Mouse (Mus musculus) erythroblast, adult 5-6 weeks (primary cell): Measurements from ENCODE around the gene Tmem79. TPM values are rescaled to one million over a fixed set of nuclear protein-coding genes. Genes with fewer than 3 reads are reported as not detected.
"Not testable (repeated sequence)": the region's sequence is repeated elsewhere in the genome, so short reads cannot be mapped to it uniquely, and the experiment has no call there.

Source experiments
- ATAC-seq: replicated peaks from 2 replicates; pipeline ENCODE4 v1.8.0; 2016; ENCODE audit warnings: moderate number of reproducible peaks, mild to moderate bottlenecking, moderate TSS enrichment, inconsistent platforms; ENCODE audit not compliant: poor library complexity, low FRiP score, severe bottlenecking
- total RNA-seq, 2 experiments: library from RNA; stranded (forward) in 1 of 2; stranded (reverse) in 1 of 2; fragments of 150-400 nt in 1 of 2; fragments of 200-764, 138-1000 nt in 1 of 2; gene quantifications; 2 replicates each; pipeline versions ENCODE4 v1.2.3 to v1.2.4; 2015 to 2017; ENCODE audit warnings: low replicate concordance in 2 of 2

The Tmem79 gene
- total RNA-seq, 2 experiments from 2014 or later, result 0.09 TPM; not detected in 1

DNA sequence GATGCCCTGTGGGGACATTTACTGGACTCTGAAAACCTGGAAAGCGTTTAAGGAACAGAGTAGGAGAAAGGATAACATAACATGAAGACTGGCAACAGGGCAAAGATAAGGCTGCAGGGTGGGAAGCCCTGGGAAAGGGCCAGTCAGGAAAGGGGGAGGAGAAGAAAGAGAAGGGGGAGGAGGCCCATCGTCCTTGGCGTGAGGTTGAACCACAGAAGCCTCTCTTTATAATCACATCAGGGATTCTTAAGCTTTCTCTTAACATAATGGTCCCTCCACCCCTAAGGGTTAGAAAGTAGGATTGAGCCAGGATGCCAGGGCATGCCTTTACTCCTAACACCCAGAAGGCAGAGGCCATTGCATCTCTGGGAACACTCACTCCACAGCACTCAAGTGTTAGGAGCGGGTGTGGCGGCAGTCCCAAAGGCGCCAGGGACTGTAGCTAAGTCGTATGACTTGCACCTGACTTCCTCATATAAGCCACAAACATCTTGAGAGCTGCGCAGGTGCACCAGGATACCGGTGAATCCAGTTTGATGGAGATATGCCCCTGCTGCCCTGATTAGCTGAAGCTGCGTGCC is 47.7 kb downstream of the Tmem79 start:
- not testable (repeated sequence) for ATAC-seq

DNA sequence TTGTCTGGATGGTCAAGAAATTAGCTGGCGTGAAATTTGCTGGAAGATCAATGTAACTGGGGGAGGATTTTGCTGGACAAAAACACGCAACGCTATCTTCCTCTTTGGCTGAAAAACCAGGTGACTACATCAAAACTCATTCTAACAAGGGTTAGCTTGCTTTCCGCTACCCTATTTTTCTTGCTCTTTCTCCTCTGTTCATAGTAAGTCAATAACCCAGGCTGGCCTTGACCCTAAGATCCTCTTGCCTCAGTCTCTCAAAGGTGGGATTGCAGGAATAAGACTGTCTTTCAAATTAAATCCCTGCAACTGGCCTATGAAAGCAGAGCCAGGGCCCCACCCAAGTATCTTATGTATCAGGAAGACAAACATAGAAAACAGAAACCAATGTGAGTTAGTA is 48.8 kb downstream of the Tmem79 start, which contains the start of gene Gm38392:
TSS of gene Gm38392 (minus strand) at position 101 of the 400 bp plus-strand sequence.
- no peak for ATAC-seq

DNA sequence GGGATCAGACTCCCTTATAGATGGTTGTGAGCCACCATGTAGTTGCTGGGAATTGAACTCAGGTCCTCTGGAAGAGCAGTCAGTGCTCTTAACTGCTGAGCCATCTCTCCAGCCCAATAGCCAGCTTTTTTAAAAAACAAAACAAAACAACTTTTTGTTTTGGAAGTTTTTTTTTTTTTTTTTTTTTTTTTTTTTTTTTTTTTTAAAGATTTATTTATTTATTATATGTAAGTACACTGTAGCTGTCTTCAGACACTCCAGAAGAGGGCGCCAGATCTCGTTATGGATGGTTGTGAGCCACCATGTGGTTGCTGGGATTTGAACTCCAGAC is 50.4 kb downstream of the Tmem79 start:
- not testable (repeated sequence) for ATAC-seq

DNA sequence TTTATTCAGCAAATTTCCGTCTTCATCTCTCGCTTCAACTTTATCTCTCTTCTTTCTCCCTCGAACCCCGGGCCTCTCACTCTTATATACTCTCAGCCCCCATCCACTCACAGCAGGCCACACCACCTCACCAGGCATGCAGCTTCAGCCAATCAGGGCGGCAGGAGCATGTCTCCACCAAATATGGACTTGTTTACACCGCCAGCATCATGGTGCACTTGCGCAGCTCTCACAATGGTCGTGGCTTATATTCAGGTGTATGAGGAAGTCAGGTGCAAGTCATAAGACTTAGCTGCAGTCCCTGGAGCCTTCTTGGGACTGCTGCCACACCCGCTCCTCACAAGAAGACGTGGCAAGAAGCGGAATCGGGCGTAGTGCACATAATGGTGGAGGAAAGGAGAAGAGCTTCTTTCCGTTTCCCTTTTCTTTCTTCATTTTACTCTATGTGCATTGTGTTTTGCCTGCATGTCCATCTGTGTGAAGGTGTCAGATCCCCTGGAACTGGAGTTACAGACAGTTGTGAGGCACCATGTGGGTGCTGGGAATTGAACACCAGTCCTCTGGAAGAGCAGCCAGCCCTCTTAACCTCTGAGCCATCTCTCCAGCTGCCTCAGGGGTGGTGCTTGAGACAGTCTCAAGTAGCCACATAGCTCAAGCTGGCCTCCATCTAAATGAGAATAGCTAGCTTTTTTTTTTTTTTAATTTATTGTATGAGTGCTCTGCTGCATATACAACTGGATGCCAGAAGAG is 51.0 kb downstream of the Tmem79 start:
- not testable (repeated sequence) for ATAC-seq

DNA sequence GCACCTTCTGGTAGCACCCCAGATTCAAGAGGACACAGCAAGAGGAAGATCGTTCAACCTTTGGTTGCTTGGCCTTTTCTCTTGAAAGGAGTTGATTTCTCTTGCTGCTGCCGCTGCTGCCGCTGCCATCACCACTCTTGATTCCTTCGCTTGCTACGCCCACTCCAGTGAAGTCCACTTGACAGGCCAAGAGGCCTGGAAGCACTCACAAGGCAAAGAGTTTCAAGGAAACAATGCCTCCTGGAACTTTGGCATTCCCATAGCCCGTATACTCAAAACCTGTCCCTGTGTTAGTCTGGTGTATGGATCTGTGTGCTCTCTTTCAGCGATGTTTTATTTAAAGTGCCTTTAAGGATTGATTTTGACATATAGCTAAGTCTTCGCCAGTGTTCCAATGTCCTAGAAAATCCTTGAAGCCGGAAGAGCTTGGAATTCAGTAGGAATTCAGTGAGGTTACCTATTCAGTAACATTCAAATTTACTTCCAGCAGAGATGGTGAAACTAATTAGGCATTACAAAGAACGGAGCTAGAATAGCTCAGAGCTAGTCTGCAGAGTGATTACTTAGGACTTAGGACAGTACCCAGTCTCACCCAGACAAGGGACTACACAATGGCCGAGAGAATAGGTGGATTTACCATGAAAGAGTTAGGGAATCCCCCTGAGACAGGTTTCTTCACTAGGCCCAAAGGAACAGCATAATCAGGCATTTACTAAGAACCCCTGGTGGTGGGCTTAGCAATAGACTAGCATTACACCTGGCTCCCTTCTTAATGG is 54.6 kb downstream of the Tmem79 start:
- ATAC-seq, result not testable (repeated sequence)

DNA sequence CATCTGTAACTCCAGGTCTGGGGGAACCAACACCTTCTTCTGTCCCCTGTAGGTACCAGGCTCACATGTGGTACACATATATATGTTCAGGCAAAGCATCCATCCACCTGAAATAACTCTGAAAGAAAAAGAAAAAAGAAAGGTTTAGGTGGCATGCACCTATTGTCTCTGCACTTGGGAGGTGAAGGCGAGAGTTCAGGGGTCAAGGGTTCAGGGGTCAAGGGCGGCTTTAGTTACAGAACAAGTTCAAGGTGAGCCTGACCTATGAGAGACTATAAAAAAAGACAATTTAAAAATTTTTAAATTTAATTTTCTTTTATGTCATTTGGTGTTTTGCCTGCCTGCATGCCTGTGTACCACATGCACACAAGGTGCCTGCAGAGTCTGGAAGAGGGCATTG is 55.9 kb downstream of the Tmem79 start:
- ATAC-seq, result no peak

Other genes starting within 250 kb of the Tmem79 start
- gene Mef2d, start 193.8 kb downstream of the Tmem79 start, total RNA-seq (2015; ENCODE audit: low replicate concordance), result 38.2 and 38.7 TPM in 2 replicates
- 11.3 and 19.8 TPM in 2 replicates for gene Mef2d, start 193.8 kb downstream of the Tmem79 start, total RNA-seq (2017; ENCODE audit: low replicate concordance)
- not detected in 2 replicates for gene Rhbg, start 81.4 kb downstream of the Tmem79 start, total RNA-seq (2015; ENCODE audit: low replicate concordance)
- gene Rhbg, start 81.4 kb downstream of the Tmem79 start, total RNA-seq (2017; ENCODE audit: low replicate concordance), result not detected in 2 replicates
- not detected in 2 replicates for gene Gm38392, start 48.9 kb downstream of the Tmem79 start, total RNA-seq (2015; ENCODE audit: low replicate concordance)
- not detected in 2 replicates for gene Gm38392, start 48.9 kb downstream of the Tmem79 start, total RNA-seq (2017; ENCODE audit: low replicate concordance)
- gene Tsacc, start 39.1 kb downstream of the Tmem79 start, total RNA-seq (2015; ENCODE audit: low replicate concordance), result 5.0 TPM in 1 of 2 replicates, not detected in the other
- gene Tsacc, start 39.1 kb downstream of the Tmem79 start, total RNA-seq (2017; ENCODE audit: low replicate concordance), result not detected in 2 replicates
- 97.4 and 178 TPM in 2 replicates for gene Cct3, start 39.0 kb downstream of the Tmem79 start, total RNA-seq (2015; ENCODE audit: low replicate concordance)
- 48.6 and 66.1 TPM in 2 replicates for gene Cct3, start 39.0 kb downstream of the Tmem79 start, total RNA-seq (2017; ENCODE audit: low replicate concordance)
- gene Glmp, start 11.1 kb downstream of the Tmem79 start, total RNA-seq (2015; ENCODE audit: low replicate concordance), result 11.1 and 58.3 TPM in 2 replicates
- gene Glmp, start 11.1 kb downstream of the Tmem79 start, total RNA-seq (2017; ENCODE audit: low replicate concordance), result 5.9 and 13.1 TPM in 2 replicates
- gene Smg5, start 112 bp upstream of the Tmem79 start, total RNA-seq (2015; ENCODE audit: low replicate concordance), result 28.1 and 29.5 TPM in 2 replicates
- 45.1 and 58.0 TPM in 2 replicates for gene Smg5, start 112 bp upstream of the Tmem79 start, total RNA-seq (2017; ENCODE audit: low replicate concordance)
- gene Paqr6, start 28.4 kb upstream of the Tmem79 start, total RNA-seq (2015; ENCODE audit: low replicate concordance), result 3.1 TPM in 1 of 2 replicates, not detected in the other
- not detected in 2 replicates for gene Paqr6, start 28.4 kb upstream of the Tmem79 start, total RNA-seq (2017; ENCODE audit: low replicate concordance)
- not detected in 2 replicates for gene Bglap3, start 36.6 kb upstream of the Tmem79 start, total RNA-seq (2015; ENCODE audit: low replicate concordance)
- gene Bglap3, start 36.6 kb upstream of the Tmem79 start, total RNA-seq (2017; ENCODE audit: low replicate concordance), result not detected in 2 replicates
- gene Bglap2, start 42.6 kb upstream of the Tmem79 start, total RNA-seq (2015; ENCODE audit: low replicate concordance), result not detected in 2 replicates
- not detected in 2 replicates for gene Bglap2, start 42.6 kb upstream of the Tmem79 start, total RNA-seq (2017; ENCODE audit: low replicate concordance)
- gene Bglap, start 48.3 kb upstream of the Tmem79 start, total RNA-seq (2015; ENCODE audit: low replicate concordance), result not detected in 2 replicates
- gene Bglap, start 48.3 kb upstream of the Tmem79 start, total RNA-seq (2017; ENCODE audit: low replicate concordance), result not detected in 2 replicates
- 33.2 and 56.6 TPM in 2 replicates for gene Pmf1, start 74.2 kb upstream of the Tmem79 start, total RNA-seq (2015; ENCODE audit: low replicate concordance)
- 42.1 and 43.4 TPM in 2 replicates for gene Pmf1, start 74.2 kb upstream of the Tmem79 start, total RNA-seq (2017; ENCODE audit: low replicate concordance)
- gene Slc25a44, start 89.0 kb upstream of the Tmem79 start, total RNA-seq (2015; ENCODE audit: low replicate concordance), result 7.9 and 11.5 TPM in 2 replicates
- gene Slc25a44, start 89.0 kb upstream of the Tmem79 start, total RNA-seq (2017; ENCODE audit: low replicate concordance), result 13.7 and 20.2 TPM in 2 replicates
- 29.7 and 57.3 TPM in 2 replicates for gene Sema4a, start 125.0 kb upstream of the Tmem79 start, total RNA-seq (2015; ENCODE audit: low replicate concordance)
- 9.8 and 20.7 TPM in 2 replicates for gene Sema4a, start 125.0 kb upstream of the Tmem79 start, total RNA-seq (2017; ENCODE audit: low replicate concordance)
- gene Lmna, start 173.8 kb upstream of the Tmem79 start, total RNA-seq (2015; ENCODE audit: low replicate concordance), result 6.9 and 9.0 TPM in 2 replicates
- gene Lmna, start 173.8 kb upstream of the Tmem79 start, total RNA-seq (2017; ENCODE audit: low replicate concordance), result 45.6 and 52.7 TPM in 2 replicates
- 0.19 and 1.5 TPM in 2 replicates for gene Mex3a, start 196.2 kb upstream of the Tmem79 start, total RNA-seq (2015; ENCODE audit: low replicate concordance)
- 0.34 TPM in 1 of 2 replicates, not detected in the other for gene Mex3a, start 196.2 kb upstream of the Tmem79 start, total RNA-seq (2017; ENCODE audit: low replicate concordance)
- gene Rab25, start 212.2 kb upstream of the Tmem79 start, total RNA-seq (2015; ENCODE audit: low replicate concordance), result not detected in 2 replicates
- not detected in 2 replicates for gene Rab25, start 212.2 kb upstream of the Tmem79 start, total RNA-seq (2017; ENCODE audit: low replicate concordance)
- 4.2 and 8.6 TPM in 2 replicates for gene Lamtor2, start 216.9 kb upstream of the Tmem79 start, total RNA-seq (2015; ENCODE audit: low replicate concordance)
- gene Lamtor2, start 216.9 kb upstream of the Tmem79 start, total RNA-seq (2017; ENCODE audit: low replicate concordance), result 14.3 and 15.8 TPM in 2 replicates
- gene Ubqln4, start 217.6 kb upstream of the Tmem79 start, total RNA-seq (2015; ENCODE audit: low replicate concordance), result 5.4 and 7.9 TPM in 2 replicates
- 5.7 and 10.0 TPM in 2 replicates for gene Ubqln4, start 217.6 kb upstream of the Tmem79 start, total RNA-seq (2017; ENCODE audit: low replicate concordance)
- gene Ssr2, start 239.7 kb upstream of the Tmem79 start, total RNA-seq (2015; ENCODE audit: low replicate concordance), result 80.3 and 91.8 TPM in 2 replicates
- gene Ssr2, start 239.7 kb upstream of the Tmem79 start, total RNA-seq (2017; ENCODE audit: low replicate concordance), result 24.3 and 35.9 TPM in 2 replicates